Mouse (Mus musculus): ENCODE data around the gene Upk3a. TPM values are rescaled to one million over a fixed set of nuclear protein-coding genes. Genes with fewer than 3 reads are reported as not detected.
"Not testable (repeated sequence)": the region's sequence is repeated elsewhere in the genome, so short reads cannot be mapped to it uniquely, and the experiment has no call there.

The Upk3a gene
- total RNA-seq, 2 experiments from 2014 or later: not detected

DNA sequence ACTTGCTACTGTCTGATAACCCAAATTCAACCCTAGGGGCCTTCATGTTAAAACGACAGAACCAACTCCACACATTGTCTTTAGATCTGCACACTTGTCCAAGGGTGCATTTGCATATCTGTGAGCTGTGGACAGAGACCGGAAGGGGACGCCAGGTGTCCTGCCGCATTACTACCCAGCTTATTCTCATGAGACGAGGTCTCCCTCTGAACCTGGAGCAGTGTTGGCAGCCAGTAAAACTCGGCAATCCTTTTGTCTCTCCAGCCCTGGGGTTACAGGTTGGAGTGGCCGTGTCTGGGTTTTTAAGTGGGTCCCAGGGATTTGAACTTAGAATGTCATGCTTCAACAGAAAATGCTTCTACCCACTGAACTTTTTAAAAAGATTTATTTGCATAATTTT is 17.0 kb upstream of the Upk3a start:
- no peak for DNase-seq (ENCODE audit: low spot score)

DNA sequence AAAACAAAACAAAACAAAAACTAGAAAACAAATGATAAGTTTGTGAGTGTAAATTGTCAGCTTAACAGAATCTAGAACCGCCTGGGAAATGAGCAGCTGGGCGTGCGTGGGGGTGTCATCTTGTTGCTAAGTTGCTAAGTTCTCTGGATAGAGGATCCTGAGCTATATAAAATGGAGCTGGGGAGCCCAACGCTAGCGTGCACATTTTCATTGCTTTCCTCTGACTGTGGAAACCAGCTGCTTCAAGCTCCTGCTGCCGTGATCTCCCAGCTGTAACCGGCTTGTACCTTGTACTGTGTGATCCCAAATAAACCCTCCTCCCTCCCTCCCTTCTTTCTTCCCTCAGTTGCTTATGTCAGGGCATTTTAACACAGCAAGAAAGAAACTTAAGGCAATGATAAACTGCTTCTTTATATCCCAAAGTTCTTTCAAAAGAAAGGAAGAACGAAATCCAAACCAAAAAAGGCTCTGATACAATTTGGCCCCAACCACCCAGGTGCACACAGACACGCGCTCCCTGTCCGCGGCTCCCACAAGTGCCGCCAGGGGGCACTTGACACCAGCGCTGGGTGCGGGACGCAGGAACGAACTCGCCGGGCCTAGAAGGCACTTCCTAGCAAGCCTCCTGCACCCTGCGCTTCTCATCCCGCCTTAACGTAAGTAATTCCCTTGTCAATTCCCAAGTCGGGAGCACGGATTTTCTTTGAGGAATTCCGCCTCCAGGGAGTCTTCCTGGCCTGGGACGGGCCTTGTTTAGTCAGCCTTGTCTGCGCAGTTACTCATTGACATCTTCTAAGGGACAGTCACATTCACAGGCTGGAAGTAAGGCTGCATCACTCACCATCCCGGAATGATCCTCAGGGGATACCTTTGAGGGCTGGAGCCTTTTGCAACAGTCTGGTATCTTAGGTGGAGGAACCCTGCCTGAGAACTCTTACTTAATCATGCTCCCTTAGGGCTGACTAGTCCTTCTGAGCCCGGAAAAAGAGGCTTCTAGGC is 15.7 kb upstream of the Upk3a start:
- DNase-seq (ENCODE audit: low spot score): peak; percentile 67

DNA sequence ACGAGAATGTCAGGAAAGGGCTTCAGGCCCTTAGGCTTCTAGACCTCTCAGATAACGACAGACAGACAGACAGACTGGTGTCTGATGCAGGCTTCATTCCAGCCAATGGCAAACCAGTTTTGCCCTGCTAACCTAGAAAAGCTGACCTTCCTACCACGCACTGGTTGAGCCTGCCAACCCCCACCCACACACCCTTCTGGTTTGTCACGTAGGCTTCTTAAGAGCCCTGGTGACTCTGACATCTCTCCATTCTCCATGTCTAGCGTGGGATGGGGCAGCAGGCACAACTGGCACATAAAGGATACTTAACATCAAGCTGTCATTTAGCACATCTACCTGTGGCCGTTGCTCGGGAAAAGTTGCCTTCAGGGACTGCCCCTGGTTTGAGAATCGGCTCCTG is 7.3 kb upstream of the Upk3a start:
- no peak for DNase-seq (ENCODE audit: low spot score)

DNA sequence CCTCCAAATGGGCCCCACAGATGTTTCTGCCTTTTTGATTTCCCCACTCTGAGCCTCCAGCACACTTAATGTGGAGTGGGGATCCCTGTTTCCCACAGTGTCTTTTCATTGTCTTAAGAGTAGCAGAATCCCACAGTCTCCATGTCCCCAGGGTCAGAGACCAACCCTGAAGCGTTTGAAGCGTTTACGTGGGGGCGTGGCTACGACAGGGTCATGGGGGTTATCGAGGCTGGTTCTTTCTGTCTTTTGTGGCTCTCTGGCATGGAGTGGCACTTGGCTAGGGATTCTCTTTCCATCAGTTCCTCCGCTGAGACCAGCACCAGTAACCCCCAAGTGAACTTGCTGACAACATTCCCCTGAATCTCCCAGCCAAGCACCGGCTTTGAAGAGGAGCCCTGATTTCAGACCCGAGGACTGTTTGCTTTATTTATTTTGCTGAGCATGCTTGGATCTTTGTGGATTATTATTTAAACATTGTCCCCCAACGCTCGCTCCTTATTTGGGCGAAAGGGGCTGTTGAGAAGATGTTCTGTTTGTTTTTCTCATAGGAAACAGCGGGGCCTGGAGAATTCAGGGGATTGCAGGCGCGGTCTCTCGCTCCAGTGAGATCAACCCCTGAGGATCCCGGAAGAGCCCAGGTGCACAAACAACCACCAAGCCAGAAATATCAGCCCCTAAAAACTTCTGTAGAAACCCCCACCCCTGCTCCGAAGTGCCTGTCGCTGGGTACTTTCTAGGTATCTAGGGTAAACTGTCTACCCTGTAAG is 4.9 kb upstream of the Upk3a start:
- DNase-seq (ENCODE audit: low spot score): no peak

DNA sequence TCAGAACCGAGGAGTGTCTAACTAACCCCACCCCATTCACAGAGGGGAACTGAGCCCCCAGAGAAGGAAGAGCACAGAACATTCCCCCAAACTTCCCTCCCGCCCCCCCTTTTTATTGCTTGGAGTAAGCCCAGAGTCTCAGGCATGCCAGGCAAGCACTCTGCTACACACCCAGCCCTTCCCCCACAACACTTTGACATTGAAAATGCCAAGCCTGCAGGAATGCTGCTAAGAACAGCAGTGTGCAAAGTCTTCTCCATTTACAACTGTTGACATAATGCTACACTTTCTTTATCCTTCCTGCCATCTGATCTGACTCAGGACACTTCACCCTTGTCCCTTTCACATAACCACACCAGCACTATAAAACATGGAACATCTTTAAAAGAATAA is 4.3 kb upstream of the Upk3a start:
- DNase-seq (ENCODE audit: low spot score): no peak

DNA sequence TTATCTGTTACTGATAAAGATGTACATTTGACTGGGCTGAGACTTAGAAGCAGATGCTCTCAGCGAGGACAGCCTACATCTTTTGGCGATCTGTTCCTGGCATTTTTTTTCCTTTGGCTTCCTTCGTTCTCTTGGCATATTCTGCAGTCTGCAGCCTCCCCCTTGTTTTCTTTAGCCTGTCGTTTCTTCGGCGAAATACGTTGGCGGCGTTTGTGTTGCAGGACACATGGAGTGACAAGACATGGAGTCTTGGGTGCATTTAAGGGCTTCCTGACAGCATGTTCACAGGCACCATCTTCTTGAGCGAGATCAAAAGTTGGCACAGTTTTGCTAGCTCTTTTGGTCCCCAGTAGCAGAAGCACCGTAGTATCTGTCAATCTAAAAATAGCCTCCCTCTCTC is 1.2 kb upstream of the Upk3a start:
- no peak for DNase-seq (ENCODE audit: low spot score)

DNA sequence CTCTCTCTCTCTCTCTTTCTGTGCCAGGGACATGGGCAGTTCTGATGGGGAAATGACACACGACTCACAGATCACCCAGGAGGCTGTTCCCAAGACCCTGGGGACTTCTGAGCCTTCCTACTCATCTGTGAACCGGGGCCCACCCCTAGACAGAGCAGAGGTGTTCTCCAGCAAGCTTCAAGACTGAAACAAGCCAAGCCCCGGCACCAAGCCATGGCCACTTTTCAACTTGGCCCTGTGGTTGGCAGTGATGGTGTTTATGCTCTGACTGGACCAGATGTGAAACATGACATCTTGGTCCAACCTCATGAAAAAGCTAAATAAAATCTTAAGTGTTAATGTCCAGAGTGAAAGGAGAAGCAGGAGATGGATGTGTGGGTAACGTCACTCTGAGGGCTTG is 5.3 kb downstream of the Upk3a start:
- DNase-seq (ENCODE audit: low spot score): peak; percentile 44

DNA sequence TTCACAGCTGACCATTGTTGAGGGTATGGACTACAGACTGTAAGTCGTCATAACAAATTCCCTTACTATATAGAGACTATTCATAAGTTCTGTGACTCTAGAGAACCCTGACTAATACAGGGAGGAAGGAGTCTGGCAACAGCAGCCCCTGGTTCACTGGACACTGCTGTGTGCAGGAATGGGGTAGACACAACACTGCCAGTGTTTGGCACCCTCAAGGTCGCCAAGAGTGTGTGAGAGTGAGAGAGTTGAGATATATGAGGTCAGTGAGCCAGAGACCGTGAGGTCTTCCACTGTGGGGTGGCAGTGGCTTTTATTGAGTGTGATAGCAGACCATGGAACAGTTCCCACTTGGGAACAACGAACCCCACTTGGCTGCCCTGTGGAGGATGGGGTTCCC is 9.3 kb downstream of the Upk3a start:
- no peak for DNase-seq (ENCODE audit: low spot score)

DNA sequence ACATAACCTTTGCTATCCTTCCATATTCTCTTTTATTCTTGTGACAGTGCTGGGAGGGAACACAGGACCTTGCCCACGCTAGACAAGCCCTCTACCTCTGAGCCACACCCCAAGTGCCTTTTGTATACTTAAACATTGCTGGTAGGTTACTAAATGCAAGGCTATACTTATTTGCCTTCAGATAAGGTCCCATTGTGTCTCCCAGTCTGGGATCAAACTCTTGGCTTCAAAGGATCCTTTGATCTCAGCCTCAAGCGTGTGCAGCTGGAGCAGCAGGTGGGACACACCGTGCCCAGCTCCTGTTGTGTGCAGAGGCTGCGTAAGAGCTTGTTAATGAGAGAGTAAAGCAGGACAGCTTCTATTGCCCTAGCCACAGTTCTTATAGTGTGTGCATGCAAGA is 10.8 kb downstream of the Upk3a start:
- no peak for DNase-seq (ENCODE audit: low spot score)

DNA sequence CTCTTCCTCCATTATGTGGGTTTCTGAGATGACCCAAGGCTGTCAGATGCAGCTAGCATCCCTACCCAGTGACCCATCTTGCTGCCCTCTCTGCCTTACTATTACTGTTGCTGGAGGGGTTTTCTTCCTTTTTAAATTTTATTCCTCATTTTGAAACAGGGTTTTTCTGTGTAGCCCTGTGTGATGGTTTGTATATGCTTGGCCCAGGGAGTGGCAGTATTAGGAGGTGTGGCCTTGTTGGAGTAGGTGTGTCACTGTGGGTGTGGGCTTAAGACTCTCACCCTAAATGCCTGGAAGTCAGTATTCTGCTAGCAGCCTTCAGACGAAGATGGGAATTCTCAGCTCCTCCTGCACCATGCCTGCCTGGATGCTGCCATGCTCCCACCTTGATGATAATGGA is 11.7 kb downstream of the Upk3a start, which contains the start of gene Fam118a:
Gene Fam118a (plus strand): TSS at position 301 of the 400 bp plus-strand sequence.
- DNase-seq (ENCODE audit: low spot score): not testable (repeated sequence)

DNA sequence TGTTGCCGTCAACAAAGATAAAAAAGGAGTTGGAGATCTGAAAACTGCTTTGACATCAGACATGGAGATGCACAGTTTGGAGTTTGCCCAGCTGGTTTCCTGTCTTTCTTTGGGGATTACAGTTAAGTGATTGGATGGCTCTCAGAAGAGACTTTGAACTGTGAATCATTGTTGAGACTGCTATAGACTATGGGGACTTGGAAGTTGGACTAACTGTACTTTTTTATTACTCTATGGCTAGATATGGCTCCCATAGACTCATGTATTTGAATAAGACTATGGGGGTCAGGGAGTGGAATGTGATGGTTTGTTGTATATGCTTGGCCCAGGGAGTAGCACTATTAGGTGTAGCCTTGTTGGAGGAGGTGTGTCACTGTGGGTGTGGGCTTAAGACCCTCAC is 13.7 kb downstream of the Upk3a start:
- not testable (repeated sequence) for DNase-seq (ENCODE audit: low spot score)

DNA sequence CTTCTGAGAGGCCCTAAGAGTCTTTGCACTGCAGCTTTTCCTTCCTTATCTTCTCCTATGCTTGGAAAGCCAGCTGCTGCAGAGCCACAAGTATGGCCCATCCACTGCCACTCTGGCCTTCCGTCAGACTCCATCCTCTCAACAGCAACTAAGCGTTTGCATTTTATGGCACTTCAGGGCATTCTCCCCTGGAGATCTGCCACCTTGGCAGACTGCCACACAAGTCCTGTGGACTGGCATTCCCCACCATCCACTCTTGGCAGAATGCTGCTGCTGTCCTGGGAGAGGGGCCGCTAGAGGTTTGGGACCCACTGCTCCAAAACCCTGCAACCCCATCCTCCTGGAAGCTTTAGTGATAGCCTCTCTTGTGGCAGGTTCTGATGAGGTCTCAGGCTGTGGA is 14.9 kb downstream of the Upk3a start:
- DNase-seq (ENCODE audit: low spot score): no peak

DNA sequence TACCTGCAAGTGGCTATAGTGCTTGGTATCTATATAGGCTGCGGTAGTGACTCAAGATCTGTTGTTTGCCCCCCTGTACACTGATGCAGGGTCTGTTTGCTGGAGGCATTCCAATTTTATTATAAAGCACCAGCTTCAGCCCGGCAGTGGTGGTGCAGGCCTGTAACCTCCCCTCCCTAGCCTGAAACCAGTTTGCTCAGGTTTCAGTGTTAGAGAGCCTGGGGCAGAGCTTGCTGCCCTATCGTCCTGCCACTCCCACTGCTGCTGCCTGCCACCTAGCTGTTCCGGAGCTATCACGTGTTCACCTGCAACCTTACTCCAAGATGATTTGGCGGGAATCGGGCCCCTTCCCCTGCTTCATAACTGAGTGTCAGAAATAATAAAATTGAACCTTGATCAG is 17.0 kb downstream of the Upk3a start:
- not testable (repeated sequence) for DNase-seq (ENCODE audit: low spot score)

DNA sequence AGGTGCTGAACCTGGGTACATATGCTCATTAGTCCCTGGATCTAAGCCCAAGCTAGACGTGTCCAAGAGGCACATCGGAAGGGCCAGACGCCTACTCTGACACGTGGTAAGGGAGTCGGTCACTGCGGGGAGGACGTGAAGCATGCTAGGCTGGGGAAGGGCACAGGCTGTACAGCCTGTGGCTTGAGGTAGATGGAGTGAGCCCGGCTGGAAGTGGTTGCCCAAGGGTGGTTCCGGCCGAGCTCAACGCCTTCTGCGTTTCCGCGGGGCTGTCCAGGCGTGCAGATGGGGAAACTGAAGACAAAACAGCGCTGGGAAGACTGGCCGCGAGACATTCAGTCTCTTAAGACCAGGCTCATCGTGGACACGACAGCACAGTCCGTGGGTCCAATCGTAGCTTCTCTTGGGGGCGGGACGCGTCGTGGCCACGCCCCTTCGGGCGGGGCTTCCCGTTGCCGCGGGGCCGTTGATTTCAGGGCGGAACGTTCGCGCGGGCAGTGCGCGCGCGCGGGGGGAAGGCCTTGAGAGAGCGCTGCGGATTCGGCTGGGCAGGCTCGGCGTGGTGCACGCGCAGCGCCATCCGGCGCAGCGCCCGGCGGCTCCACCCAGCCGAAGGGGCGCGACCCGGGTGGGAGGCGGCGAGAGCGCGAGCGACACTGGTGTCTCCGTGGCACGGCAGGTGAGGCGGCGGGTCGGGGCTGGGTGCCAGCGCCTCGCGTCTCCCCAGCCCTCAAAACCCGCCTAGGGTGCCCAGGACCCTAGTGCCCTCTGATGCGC is 19.8 kb downstream of the Upk3a start:
- peak; percentile 98 for DNase-seq (ENCODE audit: low spot score)

DNA sequence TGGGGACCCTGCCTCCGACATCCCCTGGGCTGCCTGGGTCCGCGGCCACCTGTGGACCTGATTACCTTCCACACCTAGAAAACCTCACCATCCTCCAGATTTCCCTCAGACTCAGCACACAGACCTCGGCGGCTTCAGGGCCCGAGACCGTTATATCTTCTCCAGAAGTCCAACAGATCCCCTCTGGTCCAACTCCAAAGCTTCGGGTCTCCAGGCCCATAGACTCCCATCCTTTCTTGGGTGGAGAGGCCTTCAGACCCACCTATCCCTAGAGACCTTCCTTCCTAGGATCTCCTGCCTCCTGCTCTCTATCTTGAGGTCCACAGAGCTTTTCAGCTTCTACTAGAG is 20.4 kb downstream of the Upk3a start:
- DNase-seq (ENCODE audit: low spot score): no peak

DNA sequence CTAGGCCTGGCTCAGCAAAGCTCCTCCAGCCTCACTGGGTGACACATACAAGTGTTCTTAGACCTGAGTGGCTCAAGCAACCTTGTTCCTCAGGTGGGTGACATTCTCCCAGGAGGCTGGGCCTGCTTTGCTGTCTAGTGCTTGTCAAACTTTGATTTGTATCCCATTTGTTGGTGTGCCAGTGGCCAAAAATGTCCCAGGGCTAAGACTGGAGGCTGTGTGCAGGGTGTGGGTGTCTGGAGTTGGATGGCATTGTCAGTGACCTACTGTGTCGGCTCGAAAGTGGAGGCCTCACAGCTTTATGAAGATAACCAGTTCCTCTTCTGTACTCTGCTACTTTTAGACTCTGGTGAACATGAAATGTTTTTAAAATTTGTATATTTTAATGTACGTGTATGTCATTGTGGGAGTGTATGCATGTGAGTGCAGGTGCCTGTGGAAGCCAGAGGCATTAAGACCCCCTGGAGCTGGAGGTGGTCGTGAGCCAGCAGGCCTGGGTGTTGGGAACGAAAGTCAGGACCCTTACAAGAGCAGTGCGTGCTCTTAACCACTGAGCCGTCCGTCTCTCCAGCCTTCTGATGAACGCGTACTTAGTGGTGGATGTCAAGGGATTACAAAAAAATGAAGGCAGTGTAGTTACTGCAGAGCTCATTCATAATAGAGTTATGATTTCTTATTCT is 24.7 kb downstream of the Upk3a start:
- no peak for DNase-seq (ENCODE audit: low spot score)

DNA sequence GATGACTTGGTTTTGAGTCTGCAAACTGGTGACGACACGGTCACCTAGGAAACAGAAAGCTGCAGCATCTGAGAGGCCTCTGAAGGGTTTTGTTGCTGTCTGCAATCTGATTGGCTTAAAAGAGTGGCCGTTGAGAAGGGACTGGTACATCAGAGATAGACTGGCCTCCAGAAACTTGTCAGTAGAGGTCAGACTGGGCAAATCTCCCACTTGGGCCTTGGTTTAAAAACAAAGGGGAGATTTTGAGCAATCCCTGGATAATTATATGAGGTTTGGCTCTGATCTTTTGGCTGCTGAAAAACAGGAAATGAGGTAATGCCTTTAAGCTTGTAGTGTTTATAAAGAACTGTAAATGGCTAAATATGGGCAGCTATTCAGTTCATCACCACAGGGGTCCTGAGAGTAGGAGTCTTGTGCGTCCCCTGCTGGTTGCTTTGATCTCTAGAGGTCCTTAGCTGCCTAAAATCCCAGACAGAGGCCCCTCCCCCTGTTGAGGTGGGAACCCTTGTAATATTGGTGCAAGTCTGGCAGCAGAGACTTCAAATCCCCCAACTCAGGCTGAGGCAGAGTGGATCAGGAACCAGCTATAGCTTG is 25.5 kb downstream of the Upk3a start:
- peak; percentile 74 for DNase-seq (ENCODE audit: low spot score)

DNA sequence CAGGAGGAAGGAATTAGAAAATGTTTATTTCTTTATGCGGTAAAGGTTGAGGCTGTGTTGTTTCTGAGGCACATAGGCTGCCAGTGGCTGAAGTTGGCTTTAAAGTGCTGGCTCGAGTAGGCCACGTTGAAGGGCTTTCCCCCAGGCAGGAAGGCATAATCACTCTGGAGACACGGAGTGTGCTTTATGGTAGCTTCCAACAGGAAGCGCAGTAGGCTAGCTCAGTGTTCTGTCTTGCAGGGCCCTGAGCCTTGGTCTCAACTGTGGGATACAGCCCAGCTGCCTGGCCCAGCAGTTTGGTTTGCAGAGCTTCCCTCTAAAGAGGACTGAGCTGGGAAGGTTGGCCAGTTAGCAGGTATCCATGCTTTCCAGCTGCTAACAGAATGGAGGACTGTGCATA is 26.2 kb downstream of the Upk3a start:
- DNase-seq (ENCODE audit: low spot score): no peak

DNA sequence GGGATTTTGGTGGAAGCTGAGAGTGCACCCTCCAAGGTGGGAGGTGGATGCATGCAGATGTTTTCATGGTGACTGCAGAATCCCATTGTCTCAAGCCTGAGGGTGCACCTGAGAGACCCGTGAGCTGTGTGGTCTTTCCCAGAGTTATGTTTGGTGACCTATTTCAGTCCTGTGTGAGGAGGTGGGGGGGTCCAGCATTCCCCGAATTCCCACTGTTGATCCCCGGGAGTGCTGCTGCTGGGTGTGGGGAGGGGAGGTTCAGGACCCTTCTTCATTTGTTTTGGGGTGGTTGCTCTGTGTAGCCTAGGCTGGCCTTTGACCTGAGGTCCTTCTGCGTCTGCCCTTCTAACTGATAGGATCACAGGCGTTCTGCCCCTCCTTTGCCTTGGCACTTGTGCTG is 26.8 kb downstream of the Upk3a start:
- no peak for DNase-seq (ENCODE audit: low spot score)

DNA sequence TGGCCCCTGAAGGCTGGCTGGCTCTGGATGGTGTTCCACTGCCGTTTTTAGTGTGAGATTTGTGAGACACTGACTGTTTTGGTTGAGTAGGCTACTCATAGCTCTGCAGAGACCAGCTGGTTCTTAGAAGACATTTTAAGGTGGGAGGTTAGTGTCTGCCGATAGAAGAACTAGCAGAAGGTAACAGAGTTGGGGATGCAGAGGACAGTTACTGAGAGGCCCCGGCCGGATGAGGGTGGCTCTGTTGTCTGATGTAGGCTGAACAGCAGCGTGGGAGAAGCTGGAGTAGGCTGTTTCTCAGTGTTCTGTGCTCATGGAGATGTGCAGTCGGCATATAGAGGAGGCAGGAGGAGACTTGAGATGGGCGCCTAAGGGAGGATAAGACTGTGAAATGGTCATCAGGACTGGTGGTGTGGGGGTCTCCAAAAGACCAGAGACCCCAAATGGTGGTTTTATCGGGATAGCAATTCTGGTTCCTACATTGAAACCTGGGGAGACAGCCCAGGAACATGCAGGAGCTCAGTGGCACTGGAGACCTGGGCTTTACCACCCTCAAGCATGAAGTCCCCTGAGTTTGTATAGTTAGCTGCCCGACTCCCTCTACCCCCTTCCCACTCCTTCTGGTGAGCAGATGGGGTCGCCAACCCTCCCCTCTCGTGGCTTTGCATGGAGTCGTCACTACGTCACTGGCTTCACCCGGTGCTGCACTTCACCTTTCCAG is 29.4 kb downstream of the Upk3a start:
- DNase-seq (ENCODE audit: low spot score): no peak

All from gastrocnemius, adult 18-20 months (tissue).